Mouse (Mus musculus) E14TG2a.4 (cell line): Measurements from ENCODE around the gene Clpx.

ENCODE experiments used
- CTCF ChIP-seq: conservative IDR thresholded peaks from 2 replicates; pipeline ENCODE4 v1.5.1; 2014; ENCODE audit warnings: low read length
- NANOG ChIP-seq: IDR thresholded peaks from 2 replicates; pipeline ENCODE4 v1.6.1; 2014; ENCODE audit warnings: borderline replicate concordance, low read length, mixed read lengths

DNA sequence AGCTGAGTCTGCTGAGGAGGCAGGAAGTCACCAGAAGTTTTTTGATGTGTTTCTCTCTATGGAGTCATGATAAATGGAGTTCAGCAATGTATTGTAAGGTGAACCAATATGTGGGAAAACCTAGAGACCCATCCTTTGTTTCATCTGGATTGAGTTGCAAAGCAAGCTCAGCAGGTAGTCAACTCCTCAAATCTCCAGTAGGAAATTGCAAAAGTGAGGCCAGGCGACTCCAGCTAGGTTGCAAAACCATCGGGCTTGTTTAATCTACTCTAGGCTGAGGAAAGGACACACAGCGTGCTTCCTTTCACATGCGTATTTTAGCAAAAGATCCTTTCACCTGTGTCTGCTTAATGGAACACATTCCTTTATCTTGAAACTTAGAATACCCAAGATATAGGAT is 45.1 kb downstream of the Clpx start:
- no peak for TF ChIP-seq CTCF
- TF ChIP-seq NANOG: peak; percentile 71; the same call in 1 of the 2 replicates
